Mouse (Mus musculus): ENCODE data around the gene Rplp2. TPM values are rescaled to one million over a fixed set of nuclear protein-coding genes. Genes with fewer than 3 reads are reported as not detected.
"Not testable (repeated sequence)": the region's sequence is repeated elsewhere in the genome, so short reads cannot be mapped to it uniquely, and the experiment has no call there.

The Rplp2 gene
- polyA plus RNA-seq, 1 experiment from 2014 or later = 787 TPM

DNA sequence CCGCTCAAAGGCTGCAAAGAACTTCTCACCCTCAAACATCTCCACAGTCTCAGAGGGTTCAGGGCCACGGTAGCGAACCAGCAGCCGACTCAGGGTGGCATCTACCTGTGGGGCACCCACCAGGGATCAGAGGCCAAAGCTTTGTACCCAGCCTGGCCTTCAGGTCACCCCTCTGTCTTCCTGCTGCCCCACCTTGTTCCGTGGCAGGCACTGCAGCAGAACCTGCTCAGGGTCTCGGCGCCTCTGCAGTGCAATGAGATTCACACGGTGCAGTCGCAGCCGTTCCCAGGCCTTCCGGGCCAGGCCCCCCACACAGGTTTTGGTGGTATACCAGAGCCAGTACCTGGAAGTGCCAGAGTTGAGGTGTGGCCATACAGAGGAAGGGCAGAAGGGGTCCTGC is 7.4 kb upstream of the Rplp2 start:
- H3K9ac ChIP-seq (replicated peaks) = no peak overlapping the region
- peaks cover 59% of the 10 kb centered on the region for H3K4me1 ChIP-seq (replicated peaks)
- no peak for ATAC-seq
- no peaks in the 10 kb centered on the region for H3K27me3 ChIP-seq
- peaks cover 11% of the 10 kb centered on the region for H3K36me3 ChIP-seq
- H3K4me2 ChIP-seq (replicated peaks) = no peak overlapping the region
- H3K27ac ChIP-seq = no peak overlapping the region
- H3K9me3 ChIP-seq = no peaks in the 10 kb centered on the region
- H3K4me3 ChIP-seq (replicated peaks) = no peak overlapping the region
- 98% methylated on average over 11 of the region's 11 CpGs for WGBS

- Histone ChIP-seq H3K36me3 (peaks cover 11% of the 10 kb centered on the region), H3K4me2 (replicated peaks) (no peak overlapping the region), H3K4me1 (replicated peaks) (peaks cover 51% of the 10 kb centered on the region), H3K9me3 (no peaks in the 10 kb centered on the region), H3K27me3 (no peaks in the 10 kb centered on the region), H3K4me3 (replicated peaks) (no peak overlapping the region), H3K9ac (replicated peaks) (no peak overlapping the region), H3K27ac (no peak overlapping the region)
- WGBS = 41% methylated on average over 6 of the region's 6 CpGs
- ATAC-seq = no peak
These were observed 6.6 kb upstream of the Rplp2 start for GRCm38 (mm10) chr7:141440613-141441012.

DNA sequence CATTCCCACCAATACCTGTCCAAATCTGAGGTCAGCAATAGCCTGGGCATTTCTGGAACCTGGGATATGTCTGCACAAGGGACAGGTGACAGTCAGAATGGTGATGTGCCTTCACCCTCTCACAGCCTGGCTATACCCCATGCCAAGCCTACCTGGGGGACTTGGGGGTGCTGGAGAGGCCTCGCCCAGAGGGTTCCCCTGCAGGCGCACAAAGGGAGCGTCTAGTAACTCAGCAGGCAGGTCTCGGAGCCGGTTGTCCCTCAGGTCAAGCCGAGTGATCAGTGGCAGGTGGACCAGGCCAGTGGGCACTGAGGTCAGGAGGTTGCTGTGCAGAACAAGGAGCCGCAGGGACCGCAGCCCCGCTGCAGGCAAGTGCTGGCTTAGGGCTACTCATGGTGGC is 5.7 kb upstream of the Rplp2 start:
- no peaks in the 10 kb centered on the region for H3K9me3 ChIP-seq
- no peak overlapping the region for H3K4me2 ChIP-seq (replicated peaks)
- H3K4me3 ChIP-seq (replicated peaks) = no peak overlapping the region
- peak overlapping the region; percentile 32; the same call in 1 of the 2 replicates for H3K9ac ChIP-seq (replicated peaks)
- peaks cover 42% of the 10 kb centered on the region for H3K4me1 ChIP-seq (replicated peaks)
- no peaks in the 10 kb centered on the region for H3K27me3 ChIP-seq
- peaks cover 11% of the 10 kb centered on the region for H3K36me3 ChIP-seq
- 95% methylated on average over 9 of the region's 9 CpGs for WGBS
- no peak for ATAC-seq
- H3K27ac ChIP-seq = no peak overlapping the region

GRCm38 (mm10) chr7:141442199-141442598 is 5.0 kb upstream of the Rplp2 start:
- peak overlapping the region; percentile 57; the same call in 1 of the 2 replicates for H3K9ac ChIP-seq (replicated peaks)
- 96% methylated on average over 13 of the region's 13 CpGs for WGBS
- peak overlapping the region; percentile 37; the same call in 1 of the 2 replicates for H3K4me3 ChIP-seq (replicated peaks)
- H3K36me3 ChIP-seq = peaks cover 11% of the 10 kb centered on the region
- H3K27ac ChIP-seq = no peak overlapping the region
- H3K9me3 ChIP-seq = no peaks in the 10 kb centered on the region
- ATAC-seq = no peak
- peaks cover 36% of the 10 kb centered on the region for H3K4me1 ChIP-seq (replicated peaks)
- H3K4me2 ChIP-seq (replicated peaks) = peak overlapping the region; percentile 58
- H3K27me3 ChIP-seq = no peaks in the 10 kb centered on the region

- H3K4me1 ChIP-seq (replicated peaks) = peaks cover 32% of the 10 kb centered on the region
- no peak for ATAC-seq
- 30% methylated on average over 12 of the region's 12 CpGs for WGBS
- H3K4me2 ChIP-seq (replicated peaks) = peak overlapping the region; percentile 58
- H3K27me3 ChIP-seq = no peaks in the 10 kb centered on the region
- H3K9me3 ChIP-seq = no peaks in the 10 kb centered on the region
- peak overlapping the region; percentile 37 for H3K4me3 ChIP-seq (replicated peaks)
- H3K9ac ChIP-seq (replicated peaks) = peak overlapping the region; percentile 57
- no peak overlapping the region for H3K27ac ChIP-seq
- H3K36me3 ChIP-seq = peaks cover 10% of the 10 kb centered on the region
These were observed 3.9 kb upstream of the Rplp2 start for GRCm38 (mm10) chr7:141443081-141443821.

DNA sequence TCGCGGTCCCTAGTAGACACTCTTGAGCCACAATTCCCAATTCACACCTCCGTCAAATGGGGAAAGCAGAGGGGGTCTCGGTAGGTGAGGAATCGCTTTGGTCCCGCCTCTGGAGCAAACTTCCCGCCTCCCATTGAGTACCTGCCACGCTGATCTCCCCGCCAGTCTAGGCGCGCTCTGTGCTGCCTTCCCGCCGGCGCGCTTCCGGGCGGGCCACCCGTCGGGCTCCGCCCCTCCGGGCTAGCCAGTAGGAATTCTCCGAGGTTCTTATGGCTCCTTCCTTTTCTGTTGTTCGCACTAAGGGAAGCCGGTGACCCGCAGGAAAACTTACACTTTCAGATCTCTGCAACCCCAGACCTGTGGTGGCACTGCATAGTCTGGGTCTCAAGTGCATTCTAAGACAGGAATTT is 3.3 kb upstream of the Rplp2 start, which contains the start of gene Pidd1:
Gene Pidd1, minus strand, starts transcription at position 198 of the 410 bp plus-strand sequence.
- Histone ChIP-seq H3K27me3 (no peaks in the 10 kb centered on the region), H3K9me3 (no peaks in the 10 kb centered on the region), H3K36me3 (peaks cover 10% of the 10 kb centered on the region), H3K4me3 (replicated peaks) (peak within 1 kb of the TSS; percentile 37), H3K27ac (no peak within 1 kb of the TSS), H3K9ac (replicated peaks) (peak within 1 kb of the TSS; percentile 57), H3K4me1 (replicated peaks) (peaks cover 38% of the 10 kb centered on the region), H3K4me2 (replicated peaks) (peak within 1 kb of the TSS; percentile 58)
- ATAC-seq = no peak
- under 1% methylated on average over 25 of the region's 25 CpGs for WGBS

DNA sequence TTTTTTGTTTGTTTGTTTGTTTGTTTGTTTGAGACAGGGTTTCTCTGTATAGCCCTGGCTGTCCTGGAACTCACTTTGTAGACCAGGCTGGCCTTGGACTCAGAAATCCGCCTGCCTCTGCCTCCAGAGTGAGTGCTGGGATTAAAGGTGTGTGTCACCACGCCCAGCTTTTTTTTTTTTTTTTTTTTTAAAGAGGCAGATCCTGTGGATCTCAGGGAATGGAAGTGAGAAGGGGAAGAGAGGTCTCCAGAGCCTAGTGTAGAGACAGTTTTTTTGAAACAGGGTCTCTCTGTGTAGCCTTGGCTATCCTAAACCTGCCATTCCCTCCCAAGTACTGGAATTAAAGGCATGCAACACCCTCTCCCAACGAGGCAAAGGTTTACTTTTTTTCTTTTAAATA is 796 bp upstream of the Rplp2 start:
- peaks cover 30% of the 10 kb centered on the region for H3K36me3 ChIP-seq
- H3K4me2 ChIP-seq (replicated peaks); H3K27me3 ChIP-seq; ATAC-seq; H3K4me3 ChIP-seq (replicated peaks); H3K9me3 ChIP-seq; H3K9ac ChIP-seq (replicated peaks); H3K27ac ChIP-seq: not testable (repeated sequence)
- peaks cover 37% of the 10 kb centered on the region for H3K4me1 ChIP-seq (replicated peaks)
- WGBS = 94% methylated on average over 3 of the region's 3 CpGs

GRCm38 (mm10) chr7:141451928-141452327 is 4.8 kb downstream of the Rplp2 start:
- no peak for ATAC-seq

GRCm38 (mm10) chr7:141453636-141454035 is 6.5 kb downstream of the Rplp2 start:
- H3K4me1 ChIP-seq (replicated peaks) = peaks cover 24% of the 10 kb centered on the region
- no peak overlapping the region for H3K4me3 ChIP-seq (replicated peaks)
- ATAC-seq = no peak
- WGBS = 90% methylated on average over 2 of the region's 2 CpGs
- H3K36me3 ChIP-seq = peaks cover 38% of the 10 kb centered on the region
- H3K4me2 ChIP-seq (replicated peaks) = no peak overlapping the region
- H3K27me3 ChIP-seq = no peaks in the 10 kb centered on the region
- no peak overlapping the region for H3K9ac ChIP-seq (replicated peaks)
- H3K27ac ChIP-seq = no peak overlapping the region
- no peaks in the 10 kb centered on the region for H3K9me3 ChIP-seq

More at GRCm38 (mm10) chr7:141451928-141452327, 4.8 kb downstream of the Rplp2 start:
- H3K4me1 ChIP-seq (replicated peaks) = peaks cover 31% of the 10 kb centered on the region
- peaks cover 40% of the 10 kb centered on the region for H3K36me3 ChIP-seq
- no peak overlapping the region for H3K9ac ChIP-seq (replicated peaks)
- H3K4me2 ChIP-seq (replicated peaks) = no peak overlapping the region
- no peak overlapping the region for H3K27ac ChIP-seq
- no peaks in the 10 kb centered on the region for H3K9me3 ChIP-seq
- no peaks in the 10 kb centered on the region for H3K27me3 ChIP-seq
- H3K4me3 ChIP-seq (replicated peaks) = no peak overlapping the region

DNA sequence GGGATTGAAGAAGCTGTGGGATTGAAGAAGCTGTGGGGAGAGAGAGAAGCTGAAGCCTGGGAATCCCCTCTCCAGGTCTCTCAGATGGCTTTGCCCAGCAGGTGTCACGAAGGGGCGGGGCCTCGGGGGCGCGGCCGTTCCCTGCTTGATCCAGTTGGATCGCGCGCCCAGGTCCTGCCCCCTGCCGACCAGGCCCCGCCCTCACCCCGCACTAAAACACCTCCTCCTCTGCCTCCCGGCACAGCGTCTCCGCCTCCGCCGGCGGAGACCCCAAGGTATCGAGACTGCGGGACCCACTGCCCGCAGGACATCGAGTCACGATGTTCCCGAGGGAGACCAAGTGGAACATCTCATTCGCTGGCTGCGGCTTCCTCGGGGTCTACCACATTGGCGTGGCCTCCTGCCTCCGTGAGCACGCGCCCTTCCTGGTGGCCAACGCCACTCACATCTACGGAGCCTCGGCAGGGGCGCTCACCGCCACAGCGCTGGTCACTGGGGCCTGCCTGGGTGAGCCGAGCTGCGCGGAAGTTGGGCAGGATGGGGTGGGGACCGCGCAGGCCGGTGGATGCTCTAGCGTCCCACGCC is 7.9 kb downstream of the Rplp2 start, which contains the start of gene Pnpla2:
Gene Pnpla2, plus strand, starts transcription at position 232 of the 585 bp plus-strand sequence.
- Histone ChIP-seq H3K36me3 (peaks cover 37% of the 10 kb centered on the region), H3K27me3 (peaks cover 13% of the 10 kb centered on the region), H3K4me1 (replicated peaks) (peaks cover 19% of the 10 kb centered on the region), H3K27ac (peak within 1 kb of the TSS; percentile 68), H3K9ac (replicated peaks) (peak within 1 kb of the TSS; percentile 76), H3K4me2 (replicated peaks) (peak within 1 kb of the TSS; percentile 89), H3K4me3 (replicated peaks) (peak within 1 kb of the TSS; percentile 68), H3K9me3 (no peaks in the 10 kb centered on the region)
- under 1% methylated on average over 42 of the region's 45 CpGs for WGBS
- peak; percentile 84 for ATAC-seq

GRCm38 (mm10) chr7:141455610-141456314 is 8.6 kb downstream of the Rplp2 start:
- peaks cover 20% of the 10 kb centered on the region for H3K27me3 ChIP-seq
- peak overlapping the region; percentile 68 for H3K4me3 ChIP-seq (replicated peaks)
- 2% methylated on average over 23 of the region's 23 CpGs for WGBS
- ATAC-seq = peak; percentile 40
- H3K4me2 ChIP-seq (replicated peaks) = peak overlapping the region; percentile 89
- peaks cover 19% of the 10 kb centered on the region for H3K4me1 ChIP-seq (replicated peaks)
- H3K9ac ChIP-seq (replicated peaks) = peak overlapping the region; percentile 76
- H3K27ac ChIP-seq = peak overlapping the region; percentile 68
- H3K9me3 ChIP-seq = no peaks in the 10 kb centered on the region
- peaks cover 30% of the 10 kb centered on the region for H3K36me3 ChIP-seq

DNA sequence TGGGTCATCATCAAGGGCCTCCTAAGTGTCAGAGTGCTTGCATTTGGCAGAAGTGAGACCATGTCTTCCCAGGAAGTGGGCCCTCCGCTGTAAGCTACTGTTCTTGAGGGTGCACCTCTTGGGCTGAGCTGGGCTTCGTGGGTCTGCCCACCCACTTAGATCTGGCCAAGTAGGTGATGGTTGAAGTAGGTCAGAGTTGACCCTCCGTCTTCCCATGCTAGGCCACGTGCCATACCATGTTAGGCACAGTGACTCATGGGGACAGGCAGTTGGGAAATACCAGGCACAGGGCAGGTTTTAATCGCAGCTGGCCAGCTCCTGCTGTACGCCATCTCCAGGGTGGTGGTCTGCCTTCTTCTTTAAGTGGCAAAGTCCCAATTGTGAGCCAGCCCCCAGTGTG is 9.6 kb downstream of the Rplp2 start:
- H3K9ac ChIP-seq (replicated peaks) = no peak overlapping the region
- 87% methylated on average over 6 of the region's 6 CpGs for WGBS
- H3K4me1 ChIP-seq (replicated peaks) = peaks cover 23% of the 10 kb centered on the region
- ATAC-seq = no peak
- H3K27me3 ChIP-seq = peaks cover 30% of the 10 kb centered on the region
- no peak overlapping the region for H3K27ac ChIP-seq
- no peak overlapping the region for H3K4me2 ChIP-seq (replicated peaks)
- H3K36me3 ChIP-seq = peaks cover 20% of the 10 kb centered on the region
- H3K9me3 ChIP-seq = no peaks in the 10 kb centered on the region
- H3K4me3 ChIP-seq (replicated peaks) = no peak overlapping the region

All from midbrain, embryonic 13.5 days (tissue).